Mouse (Mus musculus): ENCODE results near the gene Vmn1r4. TPM values are rescaled to one million over a fixed set of nuclear protein-coding genes. Genes with fewer than 3 reads are reported as not detected.

Gene Vmn1r4
- polyA plus RNA-seq, 1 experiment from 2014 or later = 0.36 TPM

GRCm38 (mm10) chr6:56904982-56905381 lies 18.8 kb upstream of the Vmn1r4 start:
- Histone ChIP-seq H3K27me3 (no peaks in the 10 kb centered on the region), H3K36me3 (replicated peaks) (no peaks in the 10 kb centered on the region), H3K4me3 (replicated peaks) (no peak overlapping the region), H3K27ac (no peak overlapping the region), H3K9me3 (no peaks in the 10 kb centered on the region), H3K4me1 (peaks cover 18% of the 10 kb centered on the region), H3K9ac (no peak overlapping the region), H3K4me2 (no peak overlapping the region)
- no peak for ATAC-seq (ENCODE audit: low FRiP score)
- 81% methylated on average over 2 of the region's 2 CpGs for WGBS

DNA sequence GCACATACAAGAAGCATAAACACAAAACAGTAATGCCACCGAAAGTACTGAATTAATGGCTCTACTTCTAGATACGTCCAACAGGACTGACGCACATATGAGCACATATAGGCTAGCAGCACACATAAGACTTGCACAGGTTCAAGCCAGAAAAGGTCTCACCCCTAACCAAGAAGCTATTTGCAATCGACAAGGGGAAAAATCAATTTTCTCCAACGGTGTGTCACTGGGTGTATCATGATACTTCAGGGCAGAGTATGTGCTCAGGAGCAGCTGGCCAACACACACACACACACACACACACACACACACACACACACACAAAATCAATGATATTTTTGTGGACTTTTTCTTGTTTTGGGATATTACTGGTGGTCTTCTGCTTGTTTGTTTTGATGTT lies 18.3 kb upstream of the Vmn1r4 start:
- ATAC-seq (ENCODE audit: low FRiP score) = no peak
- no peaks in the 10 kb centered on the region for H3K27me3 ChIP-seq
- peaks cover 18% of the 10 kb centered on the region for H3K4me1 ChIP-seq
- H3K36me3 ChIP-seq (replicated peaks) = no peaks in the 10 kb centered on the region
- no peak overlapping the region for H3K4me2 ChIP-seq
- H3K27ac ChIP-seq = no peak overlapping the region
- H3K9me3 ChIP-seq = no peaks in the 10 kb centered on the region
- no peak overlapping the region for H3K4me3 ChIP-seq (replicated peaks)
- 94% methylated on average over 5 of the region's 5 CpGs for WGBS
- H3K9ac ChIP-seq = no peak overlapping the region

DNA sequence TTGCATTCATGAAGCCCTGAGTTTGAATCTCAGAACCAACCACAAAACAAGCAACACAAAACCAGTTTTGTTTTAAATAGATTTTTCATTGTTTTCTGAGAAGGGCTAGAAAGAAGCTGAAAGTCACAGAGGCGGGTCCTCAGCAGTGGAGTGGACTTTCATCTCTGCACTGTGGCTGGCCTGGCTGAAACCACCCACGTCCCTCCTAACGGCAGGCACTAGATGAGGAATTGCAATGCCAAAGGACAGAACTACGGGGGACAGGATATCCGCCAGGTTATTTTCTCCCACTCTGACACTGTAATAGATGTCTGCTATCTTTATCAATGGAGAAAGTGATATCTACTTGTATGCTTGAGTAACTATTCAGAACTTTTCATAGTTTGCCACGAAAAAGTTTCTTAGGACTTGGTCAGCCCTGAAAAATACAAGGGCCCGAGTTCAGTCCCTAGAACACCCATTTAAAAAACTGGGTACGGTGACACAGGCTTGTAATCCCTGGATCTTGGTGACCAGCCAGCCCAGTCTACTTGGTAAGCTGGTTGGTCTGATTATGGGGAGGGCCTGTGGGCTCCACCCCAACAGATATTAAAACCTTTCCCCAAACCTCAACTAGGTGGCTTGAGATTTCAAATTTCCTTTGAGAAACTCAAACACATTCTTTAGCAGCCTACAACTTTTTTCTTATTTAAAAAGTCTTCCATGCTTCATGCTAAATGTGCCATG lies 17.5 kb upstream of the Vmn1r4 start:
- peaks cover 18% of the 10 kb centered on the region for H3K4me1 ChIP-seq
- H3K9me3 ChIP-seq = no peaks in the 10 kb centered on the region
- H3K4me2 ChIP-seq = no peak overlapping the region
- no peak for ATAC-seq (ENCODE audit: low FRiP score)
- no peak overlapping the region for H3K4me3 ChIP-seq (replicated peaks)
- H3K36me3 ChIP-seq (replicated peaks) = no peaks in the 10 kb centered on the region
- WGBS = 87% methylated on average over 8 of the region's 8 CpGs
- H3K27me3 ChIP-seq = no peaks in the 10 kb centered on the region
- H3K9ac ChIP-seq = no peak overlapping the region
- no peak overlapping the region for H3K27ac ChIP-seq

DNA sequence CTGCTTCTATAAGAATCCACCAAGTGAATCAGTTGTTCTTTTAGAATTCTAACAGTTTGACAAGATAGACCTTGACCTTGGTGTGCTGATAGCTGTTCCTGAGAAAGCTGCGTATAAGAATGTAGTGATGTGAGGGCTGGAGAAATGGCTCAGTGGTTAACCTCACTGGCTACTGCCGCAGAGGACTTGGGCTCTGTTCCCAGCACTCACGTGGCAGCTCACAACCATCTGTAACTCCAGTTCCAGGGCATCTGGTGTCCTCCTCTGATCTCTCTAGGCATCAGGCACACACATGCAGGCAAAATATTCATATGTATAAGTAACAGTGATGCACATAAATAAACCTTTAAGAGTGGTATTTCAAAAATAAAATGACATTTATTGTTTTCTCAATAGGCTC lies 15.8 kb upstream of the Vmn1r4 start:
- Histone ChIP-seq H3K4me3 (replicated peaks) (no peak overlapping the region), H3K4me2 (no peak overlapping the region), H3K27me3 (no peaks in the 10 kb centered on the region), H3K9ac (no peak overlapping the region), H3K9me3 (no peaks in the 10 kb centered on the region), H3K27ac (no peak overlapping the region), H3K4me1 (peaks cover 10% of the 10 kb centered on the region), H3K36me3 (replicated peaks) (no peaks in the 10 kb centered on the region)
- whole genome bisulfite sequencing = 90% methylated on average over 3 of the region's 3 CpGs
- ATAC-seq (ENCODE audit: low FRiP score) = no peak

DNA sequence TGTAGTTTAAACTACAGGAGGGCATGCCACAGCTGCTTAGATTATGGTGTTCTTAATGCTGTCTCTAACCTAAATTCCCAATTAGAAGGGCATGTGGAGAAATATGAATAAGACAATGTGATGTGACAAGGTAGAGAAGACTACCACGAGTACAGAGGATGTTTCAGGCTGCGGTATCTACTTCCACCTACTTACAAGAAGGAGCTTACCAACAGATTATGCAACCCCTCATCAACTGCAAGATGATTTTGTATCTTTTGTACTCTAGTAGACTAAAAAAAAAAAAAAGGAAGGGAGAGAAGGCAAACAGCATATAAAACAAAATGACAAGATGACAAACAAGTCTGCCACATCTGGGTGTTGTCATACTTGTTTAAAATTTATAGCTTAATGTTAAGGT lies 15.4 kb upstream of the Vmn1r4 start:
- Histone ChIP-seq H3K4me2 (no peak overlapping the region), H3K9me3 (no peaks in the 10 kb centered on the region), H3K4me3 (replicated peaks) (no peak overlapping the region), H3K4me1 (peaks cover 7% of the 10 kb centered on the region), H3K27ac (no peak overlapping the region), H3K9ac (no peak overlapping the region), H3K27me3 (no peaks in the 10 kb centered on the region), H3K36me3 (replicated peaks) (no peaks in the 10 kb centered on the region)
- WGBS = 94% methylated on average over 2 of the region's 2 CpGs
- ATAC-seq (ENCODE audit: low FRiP score) = no peak

- Histone ChIP-seq H3K27me3 (no peaks in the 10 kb centered on the region), H3K4me1 (peaks cover 4% of the 10 kb centered on the region; the same call in 1 of the 2 replicates), H3K4me3 (replicated peaks) (no peak overlapping the region), H3K9me3 (no peaks in the 10 kb centered on the region), H3K9ac (no peak overlapping the region), H3K27ac (no peak overlapping the region), H3K36me3 (replicated peaks) (no peaks in the 10 kb centered on the region), H3K4me2 (no peak overlapping the region)
- no peak for ATAC-seq (ENCODE audit: low FRiP score)
- WGBS = 22% methylated on average over 4 of the region's 4 CpGs
Observed at GRCm38 (mm10) chr6:56908912-56909311, 14.9 kb upstream of the Vmn1r4 start.

DNA sequence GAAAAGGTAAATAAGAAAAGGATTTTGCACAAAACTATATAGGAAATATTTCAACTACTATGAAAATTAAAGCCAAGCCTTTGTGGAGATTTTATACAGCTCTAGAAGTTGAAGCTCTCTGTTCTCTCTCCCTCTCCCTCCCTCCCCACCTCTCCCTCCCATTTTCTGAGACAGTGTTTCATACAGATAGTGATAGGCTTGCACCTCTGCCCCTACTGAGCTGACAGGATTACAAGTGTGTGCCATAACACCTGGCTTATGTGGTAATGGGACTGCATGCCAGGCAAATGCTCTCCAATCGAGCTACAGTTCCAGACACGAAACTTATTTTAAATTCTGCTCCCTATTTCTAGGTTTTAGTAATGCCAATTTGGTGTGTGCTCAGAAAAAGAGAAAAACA lies 12.9 kb upstream of the Vmn1r4 start:
- H3K9ac ChIP-seq = no peak overlapping the region
- H3K4me2 ChIP-seq = no peak overlapping the region
- H3K9me3 ChIP-seq = 0 out of 2 replicates have a peak, but pooled peaks cover 3% of the 10 kb centered on the region
- H3K27me3 ChIP-seq = no peaks in the 10 kb centered on the region
- WGBS = 94% methylated on average over 2 of the region's 2 CpGs
- no peaks in the 10 kb centered on the region for H3K4me1 ChIP-seq
- H3K27ac ChIP-seq = no peak overlapping the region
- no peaks in the 10 kb centered on the region for H3K36me3 ChIP-seq (replicated peaks)
- no peak for ATAC-seq (ENCODE audit: low FRiP score)
- no peak overlapping the region for H3K4me3 ChIP-seq (replicated peaks)

GRCm38 (mm10) chr6:56913092-56913858 lies 10.5 kb upstream of the Vmn1r4 start:
- Histone ChIP-seq H3K4me3 (replicated peaks) (no peak overlapping the region), H3K4me1 (no peaks in the 10 kb centered on the region), H3K9me3 (0 out of 2 replicates have a peak, but pooled peaks cover 3% of the 10 kb centered on the region), H3K9ac (no peak overlapping the region), H3K4me2 (no peak overlapping the region), H3K27me3 (no peaks in the 10 kb centered on the region), H3K27ac (no peak overlapping the region), H3K36me3 (replicated peaks) (no peaks in the 10 kb centered on the region)
- no peak for ATAC-seq (ENCODE audit: low FRiP score)
- WGBS = 97% methylated on average over 2 of the region's 2 CpGs

GRCm38 (mm10) chr6:56916279-56916678 lies 7.5 kb upstream of the Vmn1r4 start:
- Histone ChIP-seq H3K9me3 (0 out of 2 replicates have a peak, but pooled peaks cover 3% of the 10 kb centered on the region), H3K4me2 (no peak overlapping the region), H3K27me3 (no peaks in the 10 kb centered on the region), H3K9ac (no peak overlapping the region), H3K4me1 (peaks cover 2% of the 10 kb centered on the region; the same call in 1 of the 2 replicates), H3K4me3 (replicated peaks) (no peak overlapping the region), H3K36me3 (replicated peaks) (no peaks in the 10 kb centered on the region), H3K27ac (no peak overlapping the region)
- no peak for ATAC-seq (ENCODE audit: low FRiP score)
- WGBS = 79% methylated on average over 2 of the region's 2 CpGs

GRCm38 (mm10) chr6:56917578-56918368 lies 6.0 kb upstream of the Vmn1r4 start:
- no peak overlapping the region for H3K9ac ChIP-seq
- WGBS = 83% methylated on average over 12 of the region's 12 CpGs
- H3K27ac ChIP-seq = no peak overlapping the region
- 0 out of 2 replicates have a peak, but pooled peaks cover 3% of the 10 kb centered on the region for H3K9me3 ChIP-seq
- H3K4me3 ChIP-seq (replicated peaks) = no peak overlapping the region
- no peaks in the 10 kb centered on the region for H3K36me3 ChIP-seq (replicated peaks)
- ATAC-seq (ENCODE audit: low FRiP score) = no peak
- H3K4me2 ChIP-seq = no peak overlapping the region
- H3K27me3 ChIP-seq = no peaks in the 10 kb centered on the region
- H3K4me1 ChIP-seq = peaks cover 8% of the 10 kb centered on the region

DNA sequence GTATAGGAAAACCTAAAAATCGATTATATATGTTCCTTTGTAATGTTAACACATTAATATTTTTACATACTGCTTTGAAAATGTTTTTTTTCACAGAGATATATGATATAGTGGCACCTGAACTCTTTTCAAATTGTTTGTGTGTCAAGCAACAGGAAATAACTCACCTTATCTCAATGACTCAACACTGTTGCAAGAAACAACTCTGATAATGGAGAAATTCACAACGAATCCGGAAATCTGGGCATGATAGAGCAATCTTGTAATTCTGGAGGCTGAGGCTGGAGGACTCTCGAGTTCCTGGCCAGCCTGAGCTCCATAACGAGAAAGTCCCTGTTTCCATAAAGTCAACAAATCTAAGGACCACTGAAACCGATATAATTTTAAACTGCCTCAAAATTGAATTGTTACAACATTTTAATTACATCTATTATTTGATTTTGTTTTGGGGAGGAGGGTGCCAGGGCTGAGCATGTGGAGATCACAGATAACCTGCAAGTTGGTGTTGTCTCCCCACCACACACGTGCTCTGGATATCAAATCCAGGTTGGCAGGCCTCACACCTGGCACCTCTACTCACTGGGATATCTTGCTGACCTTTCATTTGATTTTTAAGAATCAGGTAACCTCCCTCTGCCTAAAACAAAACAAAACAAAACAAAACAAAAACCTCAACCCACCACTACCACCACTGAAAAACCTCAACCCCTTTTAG lies 4.3 kb upstream of the Vmn1r4 start:
- no peaks in the 10 kb centered on the region for H3K36me3 ChIP-seq (replicated peaks)
- H3K4me3 ChIP-seq (replicated peaks) = no peak overlapping the region
- ATAC-seq (ENCODE audit: low FRiP score) = no peak
- H3K9me3 ChIP-seq = 0 out of 2 replicates have a peak, but pooled peaks cover 3% of the 10 kb centered on the region
- WGBS = 92% methylated on average over 7 of the region's 7 CpGs
- no peak overlapping the region for H3K27ac ChIP-seq
- no peak overlapping the region for H3K9ac ChIP-seq
- H3K4me2 ChIP-seq = no peak overlapping the region
- peaks cover 8% of the 10 kb centered on the region for H3K4me1 ChIP-seq
- H3K27me3 ChIP-seq = no peaks in the 10 kb centered on the region
